Mouse (Mus musculus): Measurements from ENCODE around the gene Kcnt2. TPM values are rescaled to one million over a fixed set of nuclear protein-coding genes. Genes with fewer than 3 reads are reported as not detected.

Gene Kcnt2
- total and polyA plus RNA-seq, 3 experiments = 0.78 to 4.1 (median 3.6) TPM

- 79% methylated on average over 3 of the region's 3 CpGs for WGBS
- no peak overlapping the region for H3K27ac ChIP-seq
- no peak overlapping the region for H3K9ac ChIP-seq (ENCODE audit: low read depth, low read length)
- DNase-seq = no peak
- no peak for TF ChIP-seq EP300 (IDR thresholded peaks at IDR 0.05; ENCODE audit: insufficient read depth, low read depth, low read length)
- TF ChIP-seq POLR2A (IDR thresholded peaks at IDR 0.05; ENCODE audit: insufficient read depth, low read depth, low read length) = no peak
- no peak for TF ChIP-seq CTCF (IDR thresholded peaks at IDR 0.05)
- H3K79me2 ChIP-seq (replicated peaks; ENCODE audit: control insufficient read depth, insufficient read depth, low read length) = no peaks in the 10 kb centered on the region
- no peak overlapping the region for H3K4me3 ChIP-seq
- H3K4me1 ChIP-seq (ENCODE audit: control insufficient read depth, insufficient read depth, low read length) = no peaks in the 10 kb centered on the region
- H3K36me3 ChIP-seq (ENCODE audit: control insufficient read depth, insufficient read depth, low read length) = no peaks in the 10 kb centered on the region
- intact Hi-C loops (cut with DNase I) = no loop called here
- no peaks in the 10 kb centered on the region for H3K27me3 ChIP-seq (ENCODE audit: control insufficient read depth, insufficient read depth, low read length)
Measured at GRCm38 (mm10) chr1:140326709-140327108, 80.8 kb downstream of the Kcnt2 start.

- no peaks in the 10 kb centered on the region for H3K4me1 ChIP-seq (ENCODE audit: control insufficient read depth, insufficient read depth, low read length)
- intact Hi-C loops (cut with DNase I) = no loop called here
- no peaks in the 10 kb centered on the region for H3K79me2 ChIP-seq (replicated peaks; ENCODE audit: control insufficient read depth, insufficient read depth, low read length)
- no peak overlapping the region for H3K4me3 ChIP-seq
- no peaks in the 10 kb centered on the region for H3K36me3 ChIP-seq (ENCODE audit: control insufficient read depth, insufficient read depth, low read length)
- no peak overlapping the region for H3K9ac ChIP-seq (ENCODE audit: low read depth, low read length)
- TF ChIP-seq EP300 (IDR thresholded peaks at IDR 0.05; ENCODE audit: insufficient read depth, low read depth, low read length) (no peak), POLR2A (IDR thresholded peaks at IDR 0.05; ENCODE audit: insufficient read depth, low read depth, low read length) (no peak), CTCF (IDR thresholded peaks at IDR 0.05) (no peak)
- WGBS = 61% methylated on average over 3 of the region's 3 CpGs
- DNase-seq = no peak
- H3K27me3 ChIP-seq (ENCODE audit: control insufficient read depth, insufficient read depth, low read length) = no peaks in the 10 kb centered on the region
- no peak overlapping the region for H3K27ac ChIP-seq
Measured at GRCm38 (mm10) chr1:140333702-140334101, 87.7 kb downstream of the Kcnt2 start.

- Histone ChIP-seq H3K9ac (ENCODE audit: low read depth, low read length) (no peak overlapping the region), H3K27ac (no peak overlapping the region), H3K4me3 (no peak overlapping the region), H3K4me1 (ENCODE audit: control insufficient read depth, insufficient read depth, low read length) (no peaks in the 10 kb centered on the region; the same call in 1 of the 2 replicates), H3K36me3 (ENCODE audit: control insufficient read depth, insufficient read depth, low read length) (peaks cover 2% of the 10 kb centered on the region; the same call in 1 of the 2 replicates), H3K79me2 (replicated peaks; ENCODE audit: control insufficient read depth, insufficient read depth, low read length) (no peaks in the 10 kb centered on the region), H3K27me3 (ENCODE audit: control insufficient read depth, insufficient read depth, low read length) (no peaks in the 10 kb centered on the region)
- TF ChIP-seq CTCF (IDR thresholded peaks at IDR 0.05) = no peak
- TF ChIP-seq EP300 (IDR thresholded peaks at IDR 0.05; ENCODE audit: insufficient read depth, low read depth, low read length) = no peak
- intact Hi-C loops (cut with DNase I) = no loop called here
- DNase-seq = no peak
Measured at GRCm38 (mm10) chr1:140338417-140338816, 92.5 kb downstream of the Kcnt2 start.

GRCm38 (mm10) chr1:140339368-140339767, 93.4 kb downstream of the Kcnt2 start:
- TF ChIP-seq EP300 (IDR thresholded peaks at IDR 0.05; ENCODE audit: insufficient read depth, low read depth, low read length) (no peak), CTCF (IDR thresholded peaks at IDR 0.05) (0 out of 2 replicates have a peak, but pooled peaks have one; percentile 5), POLR2A (IDR thresholded peaks at IDR 0.05; ENCODE audit: insufficient read depth, low read depth, low read length) (no peak)

GRCm38 (mm10) chr1:140364787-140365186, 118.8 kb downstream of the Kcnt2 start:
- no peaks in the 10 kb centered on the region for H3K4me1 ChIP-seq (ENCODE audit: control insufficient read depth, insufficient read depth, low read length)
- H3K79me2 ChIP-seq (replicated peaks; ENCODE audit: control insufficient read depth, insufficient read depth, low read length) = no peaks in the 10 kb centered on the region
- H3K27ac ChIP-seq = no peak overlapping the region
- H3K27me3 ChIP-seq (ENCODE audit: control insufficient read depth, insufficient read depth, low read length) = no peaks in the 10 kb centered on the region
- TF ChIP-seq EP300 (IDR thresholded peaks at IDR 0.05; ENCODE audit: insufficient read depth, low read depth, low read length) = no peak
- no peak for TF ChIP-seq POLR2A (IDR thresholded peaks at IDR 0.05; ENCODE audit: insufficient read depth, low read depth, low read length)
- TF ChIP-seq CTCF (IDR thresholded peaks at IDR 0.05) = no peak
- H3K4me3 ChIP-seq = no peak overlapping the region
- intact Hi-C loops (cut with DNase I) = no loop called here
- 87% methylated on average over 2 of the region's 2 CpGs for WGBS
- no peaks in the 10 kb centered on the region for H3K36me3 ChIP-seq (ENCODE audit: control insufficient read depth, insufficient read depth, low read length)
- H3K9ac ChIP-seq (ENCODE audit: low read depth, low read length) = no peak overlapping the region
- no peak for DNase-seq

More at GRCm38 (mm10) chr1:140339368-140339767, 93.4 kb downstream of the Kcnt2 start:
- DNase-seq = no peak
- Histone ChIP-seq H3K27me3 (ENCODE audit: control insufficient read depth, insufficient read depth, low read length) (no peaks in the 10 kb centered on the region), H3K9ac (ENCODE audit: low read depth, low read length) (no peak overlapping the region), H3K4me1 (ENCODE audit: control insufficient read depth, insufficient read depth, low read length) (no peaks in the 10 kb centered on the region; the same call in 1 of the 2 replicates), H3K27ac (peak overlapping the region; percentile 0; the same call in 1 of the 2 replicates), H3K79me2 (replicated peaks; ENCODE audit: control insufficient read depth, insufficient read depth, low read length) (no peaks in the 10 kb centered on the region), H3K36me3 (ENCODE audit: control insufficient read depth, insufficient read depth, low read length) (peaks cover 2% of the 10 kb centered on the region; the same call in 1 of the 2 replicates), H3K4me3 (no peak overlapping the region)
- WGBS = 59% methylated on average over 4 of the region's 4 CpGs
- intact Hi-C loops (cut with DNase I) = no loop called here

- intact Hi-C loops (cut with DNase I) = no loop called here
- Histone ChIP-seq H3K27me3 (ENCODE audit: control insufficient read depth, insufficient read depth, low read length) (no peaks in the 10 kb centered on the region), H3K79me2 (replicated peaks; ENCODE audit: control insufficient read depth, insufficient read depth, low read length) (no peaks in the 10 kb centered on the region), H3K4me1 (ENCODE audit: control insufficient read depth, insufficient read depth, low read length) (no peaks in the 10 kb centered on the region; the same call in 1 of the 2 replicates), H3K9ac (ENCODE audit: low read depth, low read length) (no peak overlapping the region), H3K36me3 (ENCODE audit: control insufficient read depth, insufficient read depth, low read length) (no peaks in the 10 kb centered on the region), H3K4me3 (no peak overlapping the region), H3K27ac (no peak overlapping the region)
- TF ChIP-seq EP300 (IDR thresholded peaks at IDR 0.05; ENCODE audit: insufficient read depth, low read depth, low read length) (no peak), CTCF (IDR thresholded peaks at IDR 0.05) (no peak), POLR2A (IDR thresholded peaks at IDR 0.05; ENCODE audit: insufficient read depth, low read depth, low read length) (no peak)
- WGBS = 46% methylated on average over 1 of the region's 1 CpGs
- no peak for DNase-seq
Measured at GRCm38 (mm10) chr1:140373532-140373931, 127.6 kb downstream of the Kcnt2 start.
